Mouse (Mus musculus) layer of hippocampus, adult 9-10 months (tissue): ENCODE data around the gene Rsad1.

Source experiments
- DNase-seq: peaks from one replicate; pipeline ENCODE4 v3.0.0; 2022; ENCODE audit warnings: low spot score

The Rsad1 gene

DNA sequence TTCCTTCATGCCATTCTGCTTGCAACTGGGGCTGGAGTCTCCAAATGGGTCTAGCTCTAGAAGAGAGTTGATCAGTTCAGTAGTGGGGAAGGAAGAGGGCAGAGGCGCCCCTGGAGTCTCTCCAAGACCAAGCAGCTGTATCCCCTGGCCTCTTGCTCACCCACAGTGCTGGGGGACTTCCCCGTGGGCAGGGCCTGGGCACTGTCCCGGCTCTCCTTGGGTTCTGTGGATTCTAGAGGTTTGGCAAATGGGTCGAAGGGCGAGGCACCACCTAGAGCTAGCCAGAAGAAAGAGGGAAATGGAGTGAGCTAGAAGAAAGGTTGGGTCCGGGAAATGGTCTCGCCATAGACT, 57.3 kb downstream of the Rsad1 start:
- DNase-seq = no peak

DNA sequence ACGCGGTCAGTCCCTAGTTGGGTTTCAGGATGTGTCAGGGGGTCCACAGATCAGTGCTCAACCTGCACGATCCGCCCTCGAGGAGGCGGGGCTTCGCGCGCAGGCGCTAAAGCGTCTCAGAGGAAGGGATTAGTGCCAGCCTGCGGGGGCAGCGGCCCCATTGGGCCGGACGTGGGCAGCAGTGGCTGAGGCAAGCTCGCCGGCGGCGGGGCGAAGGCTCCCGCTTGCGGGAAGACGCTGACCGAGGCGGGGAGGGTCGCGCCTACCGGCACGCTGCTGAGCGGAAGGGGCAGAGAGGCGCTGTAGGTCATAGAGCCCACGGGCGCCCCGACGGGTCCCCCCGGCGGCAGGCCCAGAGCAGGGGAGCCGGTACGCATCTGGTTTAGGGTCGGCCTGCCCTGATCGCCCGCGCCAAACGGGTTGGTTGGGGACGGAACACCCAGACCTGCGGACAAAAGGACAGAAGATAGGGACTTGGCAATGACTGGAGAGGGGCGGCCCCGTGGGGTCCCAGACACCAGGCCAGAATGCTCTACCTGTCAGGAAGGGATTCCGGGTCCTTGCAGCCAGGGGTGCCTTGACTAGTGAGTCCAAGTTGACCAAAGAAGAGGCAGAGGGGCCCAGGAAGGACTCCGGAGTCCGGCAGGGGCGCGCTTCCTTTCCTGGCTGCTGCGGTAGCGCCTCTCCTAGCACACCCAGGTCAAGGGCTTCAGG, 57.9 kb downstream of the Rsad1 start:
- no peak for DNase-seq
